Mouse (Mus musculus) ES-Bruce4 (cell line): ENCODE results near the gene Rps6ka5.

Source experiments
- CTCF ChIP-seq: IDR thresholded peaks from one replicate; pipeline ENCODE4 v1.8.1; 2011; ENCODE audit warnings: low read depth, low read length
- EP300 ChIP-seq: IDR thresholded peaks from 2 replicates; pipeline ENCODE4 v1.6.1; 2011; ENCODE audit warnings: low read depth, low read length; ENCODE audit not compliant: insufficient read depth
- POLR2A ChIP-seq: IDR thresholded peaks from one replicate; pipeline ENCODE4 v1.8.1; 2011; ENCODE audit warnings: low read length; ENCODE audit not compliant: insufficient read depth

- TF ChIP-seq CTCF (no peak), POLR2A (no peak), EP300 (no peak)
Observed at GRCm38 (mm10) chr12:100720801-100721200, 6.0 kb downstream of the Rps6ka5 start.
